Mouse (Mus musculus) MEL (cell line): Measurements from ENCODE around the gene Rhot1. TPM values are rescaled to one million over a fixed set of nuclear protein-coding genes. Genes with fewer than 3 reads are reported as not detected.

Experiments used
- DNase-seq: peaks from one replicate; pipeline ENCODE4 v3.0.0; 2011; ENCODE audit warnings: low read depth, low spot score
- H3K27ac ChIP-seq: 2 replicates; pipeline ENCODE4 v1.5.1; 2012; ENCODE audit warnings: low read depth, mild to moderate bottlenecking, control low read depth, low read length, moderate library complexity; ENCODE audit not compliant: control insufficient read depth
- H3K27me3 ChIP-seq, 2 experiments: fragments of 150-350 bp in 1 of 2; sonication (generic) in 1 of 2; 2 replicates each; pipeline ENCODE4 v1.6.1; 2012; ENCODE audit warnings: low read length in 2 of 2, mild to moderate bottlenecking in 2 of 2, improper control_type of control experiment in 1 of 2, moderate library complexity in 1 of 2; ENCODE audit not compliant: insufficient read depth in 2 of 2, control insufficient read depth in 1 of 2
- H3K36me3 ChIP-seq, 2 experiments: 2 replicates each; pipeline ENCODE4 v1.6.1; 2012 to 2014; ENCODE audit warnings: low read length in 2 of 2, improper control_type of control experiment in 1 of 2, inconsistent platforms in 1 of 2, mild to moderate bottlenecking in 1 of 2; ENCODE audit not compliant: insufficient read depth in 2 of 2, control insufficient read depth in 1 of 2
- H3K4me1 ChIP-seq, 2 experiments: fragments of 150-350 bp in 1 of 2; sonication (generic) in 1 of 2; 2 replicates each; pipeline ENCODE4 v1.6.1; 2012; ENCODE audit warnings: low read length in 2 of 2, improper control_type of control experiment in 1 of 2, mild to moderate bottlenecking in 1 of 2; ENCODE audit not compliant: insufficient read depth in 2 of 2, control insufficient read depth in 1 of 2
- H3K4me3 ChIP-seq, 2 experiments: fragments of 150-350 bp in 1 of 2; sonication (generic) in 1 of 2; 2 replicates each; pipeline ENCODE4 v1.5.1; 2012; ENCODE audit warnings: low read depth in 2 of 2, low read length in 2 of 2, mild to moderate bottlenecking in 2 of 2, moderate library complexity in 2 of 2, control low read depth in 1 of 2, improper control_type of control experiment in 1 of 2; ENCODE audit not compliant: control insufficient read depth in 1 of 2, insufficient read depth in 1 of 2
- H3K79me2 ChIP-seq: 2 replicates; pipeline ENCODE4 v1.6.1; 2012; ENCODE audit warnings: mild to moderate bottlenecking, low read length, moderate library complexity; ENCODE audit not compliant: control insufficient read depth, poor library complexity, insufficient read depth
- H3K9ac ChIP-seq: 2 replicates; pipeline ENCODE4 v1.6.1; 2012; ENCODE audit warnings: low read depth, mild to moderate bottlenecking, control low read depth, low read length, moderate library complexity; ENCODE audit not compliant: control insufficient read depth, poor library complexity, severe bottlenecking
- H3K9me3 ChIP-seq: fragments of 150-350 bp; sonication (generic); replicated peaks from 2 replicates; pipeline ENCODE4 v1.6.1; 2012; ENCODE audit warnings: mild to moderate bottlenecking, low read length, improper control_type of control experiment, moderate library complexity; ENCODE audit not compliant: insufficient read depth
- CHD1 ChIP-seq: IDR thresholded peaks from 2 replicates; pipeline ENCODE4 v1.6.1; 2012; ENCODE audit warnings: low read depth, mild to moderate bottlenecking, inconsistent platforms, low read length, improper control_type of control experiment
- CHD2 ChIP-seq: IDR thresholded peaks from 2 replicates; pipeline ENCODE4 v1.6.1; 2011; ENCODE audit warnings: low read length, improper control_type of control experiment
- CTCF ChIP-seq, 3 experiments: IDR thresholded peaks in 2 of 3; conservative IDR thresholded peaks in 1 of 3; 2 replicates each; pipeline ENCODE4 v1.5.1; 2011 to 2012; ENCODE audit warnings: low read length in 3 of 3, low read depth in 2 of 3, mild to moderate bottlenecking in 2 of 3, improper control_type of control experiment in 1 of 3, inconsistent platforms in 1 of 3, mixed read lengths in 1 of 3, moderate library complexity in 1 of 3; ENCODE audit not compliant: control insufficient read depth in 1 of 3, insufficient read depth in 1 of 3, poor library complexity in 1 of 3, severe bottlenecking in 1 of 3
- E2F4 ChIP-seq: IDR thresholded peaks from 2 replicates; pipeline ENCODE4 v1.6.1; 2011; ENCODE audit warnings: low read depth, low read length, improper control_type of control experiment, borderline replicate concordance
- ELF1 ChIP-seq: IDR thresholded peaks from 2 replicates; pipeline ENCODE4 v1.6.1; 2014; ENCODE audit warnings: low read depth, mild to moderate bottlenecking, inconsistent platforms, low read length, improper control_type of control experiment, moderate library complexity
- EP300 ChIP-seq, 2 experiments: IDR thresholded peaks; 2 replicates each; pipeline ENCODE4 v1.6.1; 2011; ENCODE audit warnings: improper control_type of control experiment in 2 of 2, low read length in 2 of 2, low read depth in 1 of 2, mild to moderate bottlenecking in 1 of 2
- ETS1 ChIP-seq: IDR thresholded peaks from 2 replicates; pipeline ENCODE4 v1.6.1; 2012; ENCODE audit warnings: low read depth, mild to moderate bottlenecking, inconsistent platforms, low read length, improper control_type of control experiment, moderate library complexity
- GATA1 ChIP-seq: IDR thresholded peaks from 2 replicates; pipeline ENCODE4 v1.6.1; 2011; ENCODE audit warnings: low read depth, low read length, improper control_type of control experiment
- HCFC1 ChIP-seq: IDR thresholded peaks from 2 replicates; pipeline ENCODE4 v1.6.1; 2012; ENCODE audit warnings: low read depth, mild to moderate bottlenecking, inconsistent platforms, low read length, improper control_type of control experiment, moderate library complexity
- JUND ChIP-seq: IDR thresholded peaks from 2 replicates; pipeline ENCODE4 v1.6.1; 2011; ENCODE audit warnings: low read depth, mild to moderate bottlenecking, improper control_type of control experiment, low read length
- KAT2A ChIP-seq: conservative IDR thresholded peaks from 2 replicates; pipeline ENCODE4 v1.6.1; 2012; ENCODE audit warnings: low read depth, low read length, improper control_type of control experiment, inconsistent platforms
- MAFK ChIP-seq: IDR thresholded peaks from 2 replicates; pipeline ENCODE4 v1.6.1; 2011; ENCODE audit warnings: low read depth, mild to moderate bottlenecking, low read length, improper control_type of control experiment, borderline replicate concordance
- MAX ChIP-seq: IDR thresholded peaks from 2 replicates; pipeline ENCODE4 v1.6.1; 2011; ENCODE audit warnings: low read length, improper control_type of control experiment
- MAZ ChIP-seq: IDR thresholded peaks from 2 replicates; pipeline ENCODE4 v1.6.1; 2012; ENCODE audit warnings: low read depth, mild to moderate bottlenecking, inconsistent platforms, low read length, improper control_type of control experiment
- MXI1 ChIP-seq: IDR thresholded peaks from 2 replicates; pipeline ENCODE4 v1.6.1; 2011; ENCODE audit warnings: mild to moderate bottlenecking, low read depth, low read length, improper control_type of control experiment
- MYC ChIP-seq: IDR thresholded peaks from 2 replicates; pipeline ENCODE4 v1.6.1; 2011; ENCODE audit warnings: low read depth, mild to moderate bottlenecking, low read length, improper control_type of control experiment, moderate library complexity
- NELFE ChIP-seq: IDR thresholded peaks from 2 replicates; pipeline ENCODE4 v1.6.1; 2011; ENCODE audit warnings: low read depth, low read length, improper control_type of control experiment
- NRF1 ChIP-seq: IDR thresholded peaks from 2 replicates; pipeline ENCODE4 v1.6.1; 2014; ENCODE audit warnings: low read depth, mild to moderate bottlenecking, inconsistent platforms, low read length, improper control_type of control experiment, moderate library complexity; ENCODE audit not compliant: poor library complexity, insufficient read depth, severe bottlenecking
- POLR2AphosphoS2 ChIP-seq: IDR thresholded peaks from 2 replicates; pipeline ENCODE4 v1.6.1; 2011; ENCODE audit warnings: low read length, improper control_type of control experiment
- POLR2AphosphoS5 ChIP-seq: IDR thresholded peaks from 2 replicates; pipeline ENCODE4 v1.6.1; 2012; ENCODE audit warnings: low read depth, borderline replicate concordance, mild to moderate bottlenecking, inconsistent platforms, low read length, moderate library complexity, mixed read lengths
- RAD21 ChIP-seq: IDR thresholded peaks from 2 replicates; pipeline ENCODE4 v1.6.1; 2011; ENCODE audit warnings: mild to moderate bottlenecking, low read depth, low read length, improper control_type of control experiment
- RCOR1 ChIP-seq: IDR thresholded peaks from 2 replicates; pipeline ENCODE4 v1.6.1; 2012; ENCODE audit warnings: low read depth, mild to moderate bottlenecking, inconsistent platforms, low read length, improper control_type of control experiment
- SIN3A ChIP-seq: IDR thresholded peaks from 2 replicates; pipeline ENCODE4 v1.6.1; 2012; ENCODE audit warnings: low read length, improper control_type of control experiment, inconsistent platforms
- SMC3 ChIP-seq: IDR thresholded peaks from 2 replicates; pipeline ENCODE4 v1.6.1; 2011; ENCODE audit warnings: low read depth, low read length, improper control_type of control experiment
- TAL1 ChIP-seq: IDR thresholded peaks from 2 replicates; pipeline ENCODE4 v1.6.1; 2012; ENCODE audit warnings: mild to moderate bottlenecking, inconsistent platforms, low read length, moderate library complexity, mixed read lengths
- TBP ChIP-seq: IDR thresholded peaks from 2 replicates; pipeline ENCODE4 v1.8.0; 2011; ENCODE audit warnings: low read depth, low read length, improper control_type of control experiment
- TCF12 ChIP-seq: IDR thresholded peaks from 2 replicates; pipeline ENCODE4 v1.6.1; 2014; ENCODE audit warnings: low read depth, mild to moderate bottlenecking, inconsistent platforms, low read length, improper control_type of control experiment, moderate library complexity
- UBTF ChIP-seq: IDR thresholded peaks from 2 replicates; pipeline ENCODE4 v1.6.1; 2012; ENCODE audit warnings: low read depth, mild to moderate bottlenecking, inconsistent platforms, low read length, improper control_type of control experiment, moderate library complexity, borderline replicate concordance; ENCODE audit not compliant: insufficient read depth
- USF1 ChIP-seq: IDR thresholded peaks from 2 replicates; pipeline ENCODE4 v1.6.1; 2014; ENCODE audit warnings: low read depth, mild to moderate bottlenecking, inconsistent platforms, low read length, improper control_type of control experiment, moderate library complexity
- USF2 ChIP-seq, 2 experiments: IDR thresholded peaks; 2 replicates each; pipeline ENCODE4 v1.6.1; 2011 to 2012; ENCODE audit warnings: improper control_type of control experiment in 2 of 2, low read length in 2 of 2, borderline replicate concordance in 1 of 2, inconsistent platforms in 1 of 2, low read depth in 1 of 2, mild to moderate bottlenecking in 1 of 2; ENCODE audit not compliant: insufficient read depth in 1 of 2
- ZC3H11A ChIP-seq: IDR thresholded peaks from 2 replicates; pipeline ENCODE4 v1.6.1; 2012; ENCODE audit warnings: low read depth, mild to moderate bottlenecking, inconsistent platforms, low read length, improper control_type of control experiment
- ZKSCAN1 ChIP-seq: IDR thresholded peaks from 2 replicates; pipeline ENCODE4 v1.6.1; 2012; ENCODE audit warnings: low read depth, mild to moderate bottlenecking, inconsistent platforms, low read length, improper control_type of control experiment, moderate library complexity
- ZMIZ1 ChIP-seq: IDR thresholded peaks from 2 replicates; pipeline ENCODE4 v1.6.1; 2012; ENCODE audit warnings: low read depth, mild to moderate bottlenecking, inconsistent platforms, low read length, improper control_type of control experiment, moderate library complexity
- ZNF384 ChIP-seq: IDR thresholded peaks from 2 replicates; pipeline ENCODE4 v1.6.1; 2012; ENCODE audit warnings: low read depth, mild to moderate bottlenecking, inconsistent platforms, low read length, improper control_type of control experiment
- polyA plus RNA-seq, 2 experiments: library from polyadenylated mRNA; stranded (reverse) in 1 of 2; unstranded in 1 of 2; fragments of >175 nt in 1 of 2; fragments of >200 nt in 1 of 2; gene quantifications; 2 replicates each; pipeline versions ENCODE4 v1.2.1 to v1.2.4; 2012; ENCODE audit warnings: low replicate concordance in 2 of 2, low read depth in 1 of 2; ENCODE audit not compliant: insufficient read length in 2 of 2, insufficient read depth in 1 of 2, missing spikeins in 1 of 2
- total RNA-seq: library from RNA; depleted of rRNA; stranded (reverse); fragments of 300-350 nt; gene quantifications from 2 replicates; pipeline ENCODE4 v1.2.3, GENCODE M21; 2012; rRNA removed

The Rhot1 gene
- 39.8 and 43.7 TPM in 2 replicates for total RNA-seq
- 100 to 1,000 TPM in 1 of 2 experiments, 10 to 100 TPM in 1; 44.3 to 919 TPM for polyA plus RNA-seq

DNA sequence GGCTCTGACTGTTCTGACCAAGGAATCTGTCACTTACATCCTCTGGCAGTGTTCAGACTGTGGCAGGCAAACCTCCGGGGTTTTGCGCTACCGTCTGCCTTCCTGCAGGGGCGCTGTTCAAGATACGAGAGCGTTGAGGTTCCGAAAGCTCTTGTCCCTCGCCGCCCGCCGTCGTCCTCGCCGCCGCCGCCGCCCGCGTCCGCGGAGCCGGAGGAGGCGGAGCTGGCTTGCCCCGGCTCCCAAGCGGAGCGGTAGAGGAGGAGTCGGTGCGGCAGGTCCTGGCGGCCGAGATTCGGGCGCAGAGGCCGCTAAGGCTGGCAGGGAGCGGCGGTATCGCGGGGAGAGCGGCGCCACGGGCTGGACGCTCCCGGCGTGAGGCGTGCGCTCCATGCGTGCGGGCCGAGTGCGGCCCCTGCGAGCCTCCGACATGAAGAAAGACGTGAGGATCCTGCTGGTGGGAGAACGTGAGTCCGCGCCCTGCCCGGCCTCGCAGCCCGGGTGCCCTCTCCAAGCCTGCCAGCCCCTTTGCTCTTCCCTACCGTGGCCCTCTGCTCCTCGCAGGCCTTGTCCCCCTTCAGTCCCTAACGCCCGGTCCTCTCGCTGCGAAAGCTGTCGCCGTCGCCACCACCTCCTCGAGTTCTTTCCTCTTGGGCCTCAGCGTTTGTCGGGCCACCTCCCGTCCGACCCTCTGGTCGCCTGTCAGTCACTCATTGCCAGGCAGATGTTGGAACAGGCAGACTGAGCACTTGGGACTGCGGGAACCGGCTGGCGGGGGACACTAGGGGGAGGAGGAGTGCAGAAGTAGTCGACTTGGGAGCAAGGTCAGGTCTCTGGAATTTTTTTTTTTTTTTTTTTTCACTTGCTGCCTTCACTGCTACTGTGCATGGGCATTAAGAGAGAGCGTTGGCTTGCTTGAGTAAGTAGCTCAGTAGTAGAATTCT, at the start of gene Rhot1:
TSS of gene Rhot1 (plus strand) at position 160 of the 941 bp plus-strand sequence.
- H3K27ac ChIP-seq = peak within 1 kb of the TSS; percentile 71
- peaks cover 3 to 5% of the 10 kb centered on the region in 2 experiments; a peak in 3 of 4 replicates for H3K4me1 ChIP-seq
- H3K36me3 ChIP-seq = peaks cover 5 to 9% of the 10 kb centered on the region in 2 experiments
- no peaks in the 10 kb centered on the region for H3K27me3 ChIP-seq
- H3K9me3 ChIP-seq = no peaks in the 10 kb centered on the region
- DNase-seq = peak; percentile 99
- peak within 1 kb of the TSS; percentile 91 to 96 for H3K4me3 ChIP-seq
- peaks cover 31% of the 10 kb centered on the region for H3K79me2 ChIP-seq
- peak within 1 kb of the TSS; percentile 85 for H3K9ac ChIP-seq
- TF ChIP-seq CTCF (IDR thresholded peaks at IDR 0.05 in 2 of 3, conservative IDR thresholded peaks at IDR 0.05 in 1 of 3; ENCODE audit: control insufficient read depth in 1 of 3, insufficient read depth in 1 of 3, low read depth in 2 of 3, low read length in 3 of 3, poor library complexity in 1 of 3, severe bottlenecking in 1 of 3) (peak; percentile 78 to 99 (median 95)), RAD21 (no peak), NELFE (peak; percentile 96), POLR2AphosphoS2 (peak; percentile 84), TAL1 (no peak), ELF1 (peak; percentile 79), GATA1 (no peak), TBP (peak; percentile 60), MAX (0 out of 2 replicates have a peak, but pooled peaks have one; percentile 45), ZNF384 (peak; percentile 94), EP300 (IDR thresholded peaks at IDR 0.05; ENCODE audit: low read depth in 1 of 2, low read length in 2 of 2) (peak in 1 of 2 experiments; percentile 59; a peak in 2 of 4 replicates), MAFK (no peak; the same call in 1 of the 2 replicates), SMC3 (peak; percentile 36), CHD1 (peak; percentile 0), ETS1 (peak; percentile 59), MXI1 (peak; percentile 72; the same call in 1 of the 2 replicates), ZC3H11A (0 out of 2 replicates have a peak, but pooled peaks have one; percentile 1), USF2 (IDR thresholded peaks at IDR 0.05; ENCODE audit: borderline replicate concordance in 1 of 2, insufficient read depth in 1 of 2, low read depth in 1 of 2, low read length in 2 of 2) (no peak), POLR2AphosphoS5 (no peak), HCFC1 (peak; percentile 94), UBTF (peak; percentile 97; the same call in 1 of the 2 replicates), E2F4 (no peak), ZKSCAN1 (no peak), SIN3A (peak; percentile 90), RCOR1 (peak; percentile 39; the same call in 1 of the 2 replicates), ZMIZ1 (peak; percentile 97), KAT2A (no peak; the same call in 1 of the 2 replicates), MAZ (peak; percentile 84), MYC (0 out of 2 replicates have a peak, but pooled peaks have one; percentile 53), USF1 (peak; percentile 34; the same call in 1 of the 2 replicates), JUND (no peak), NRF1 (0 out of 2 replicates have a peak, but pooled peaks have one; percentile 28), TCF12 (peak; percentile 83), CHD2 (no peak)
